Mouse (Mus musculus): ENCODE measurements around the gene Phkb. TPM values are rescaled to one million over a fixed set of nuclear protein-coding genes. Genes with fewer than 3 reads are reported as not detected.

Phkb gene
- polyA plus RNA-seq (2012; rRNA removed): 18.4 and 21.6 TPM in 2 replicates

GRCm38 (mm10) chr8:85840657-85841488, at the start of gene Phkb, which contains the start of gene Itfg1:
Gene Phkb, plus strand, starts transcription at chr8:85840959.
Gene Itfg1, minus strand, starts transcription at chr8:85840921.

Other genes with a start within 250 kb of the Phkb start
- 68.7 and 69.5 TPM in 2 replicates for gene Neto2, start 140.0 kb upstream of the Phkb start, polyA plus RNA-seq (2012; rRNA removed)
- gene Itfg1, start within 50 bp of the Phkb start, polyA plus RNA-seq (2012; rRNA removed): 71.5 and 83.1 TPM in 2 replicates